Mouse (Mus musculus) liver, embryonic 18 days (tissue): ENCODE results near the gene Naa50. TPM values are rescaled to one million over a fixed set of nuclear protein-coding genes. Genes with fewer than 3 reads are reported as not detected.

Experiments
- polyA plus RNA-seq: library from polyadenylated mRNA; depleted of rRNA; stranded (reverse); fragments of >200 nt; gene quantifications from 2 replicates; pipeline ENCODE4 v1.2.3, GENCODE M21; 2012; rRNA removed

Naa50 gene
- 14.6 and 15.3 TPM in 2 replicates for polyA plus RNA-seq

GRCm38 (mm10) chr16:44139536-44140185 is at the start of gene Naa50, which contains the start of gene Atp6v1a:
Naa50 (plus strand) TSS chr16:44139830.
Atp6v1a (minus strand) TSS chr16:44139705.

GRCm38 (mm10) chr16:44173155-44173941 is 33.7 kb downstream of the Naa50 start, which contains the start of gene Usf3:
Usf3 (plus strand) TSS chr16:44173246.

Other genes with a start within 250 kb of the Naa50 start
- gene Qtrt2, start 213.0 kb upstream of the Naa50 start, polyA plus RNA-seq, result 9.9 and 12.1 TPM in 2 replicates
- 0.48 and 0.53 TPM in 2 replicates for gene Zdhhc23, start 160.0 kb upstream of the Naa50 start, polyA plus RNA-seq
- gene Gramd1c, start 76.5 kb upstream of the Naa50 start, polyA plus RNA-seq, result 5.1 and 5.3 TPM in 2 replicates
- 15.1 and 15.4 TPM in 2 replicates for gene Atp6v1a, start 125 bp upstream of the Naa50 start, polyA plus RNA-seq
- 2.3 and 2.7 TPM in 2 replicates for gene Usf3, start 33.4 kb downstream of the Naa50 start, polyA plus RNA-seq
- gene Sidt1, start 193.4 kb downstream of the Naa50 start, polyA plus RNA-seq, result 0.05 and 0.06 TPM in 2 replicates
- 6.1 and 6.3 TPM in 2 replicates for gene Spice1, start 207.3 kb downstream of the Naa50 start, polyA plus RNA-seq